8 mouse cellular contexts compared by ENCODE assay signal in genomic region chr10:79766001-79766507, GRCm38 (mm10). TPM values are rescaled to one million over a fixed set of nuclear protein-coding genes. Genes with fewer than 3 reads are reported as not detected.
DNase-seq lines count a peak whose midpoint lies in the region; ATAC-seq and TF ChIP-seq lines count a peak whose summit lies in the region.

No protein-coding gene starts in this region.

- TF ChIP-seq POLR2A in cortical plate, adult 2 months (IDR thresholded peaks at IDR 0.05; ENCODE audit: extremely low read depth, insufficient read depth, low read length) = no peak

- ATAC-seq in hindbrain, postnatal 0 days = peak; percentile 0; the same call in 1 of the 2 replicates
- ATAC-seq in midbrain, embryonic 16.5 days = peak; percentile 9; the same call in 1 of the 2 replicates
- ATAC-seq in inflammation-experienced regulatory T-cells, adult 6 months = no peak

- no peaks in the 10 kb centered on the region for H3K9me3 ChIP-seq in hindbrain, postnatal 0 days (ENCODE audit: low read length)
- no peaks in the 10 kb centered on the region for H3K9me3 ChIP-seq in midbrain, embryonic 16.5 days (replicated peaks; ENCODE audit: control insufficient read depth, low read length, poor library complexity, severe bottlenecking)

- peaks cover 9% of the 10 kb centered on the region; the same call in 1 of the 2 replicates for H3K4me1 ChIP-seq in cortical plate, adult 2 months (ENCODE audit: control insufficient read depth, insufficient read depth, low read length)
- peaks cover 17% of the 10 kb centered on the region for H3K4me1 ChIP-seq in hindbrain, postnatal 0 days (ENCODE audit: insufficient read depth, low read length)
- peaks cover 32% of the 10 kb centered on the region for H3K4me1 ChIP-seq in midbrain, embryonic 16.5 days (ENCODE audit: control insufficient read depth, insufficient read depth, low read length)

- H3K4me3 ChIP-seq in cortical plate, adult 2 months (ENCODE audit: insufficient read depth, low read length) = peak overlapping the region; percentile 87
- peak overlapping the region; percentile 92 for H3K4me3 ChIP-seq in hindbrain, postnatal 0 days (ENCODE audit: low read length)
- peak overlapping the region; percentile 94 for H3K4me3 ChIP-seq in midbrain, embryonic 16.5 days (ENCODE audit: low read depth, low read length)

- H3K27me3 ChIP-seq in hindbrain, postnatal 0 days (ENCODE audit: insufficient read depth, low read length) = no peaks in the 10 kb centered on the region
- H3K27me3 ChIP-seq in midbrain, embryonic 16.5 days (ENCODE audit: control insufficient read depth, insufficient read depth, low read depth, low read length) = no peaks in the 10 kb centered on the region; the same call in 1 of the 2 replicates

- no peak for TF ChIP-seq CTCF in cortical plate, adult 2 months (IDR thresholded peaks at IDR 0.05; ENCODE audit: extremely low read depth, insufficient read depth, low read length)
- TF ChIP-seq CTCF in hindbrain, postnatal 0 days (IDR thresholded peaks at IDR 0.05; ENCODE audit: low read depth) = no peak

- H3K36me3 ChIP-seq in hindbrain, postnatal 0 days (ENCODE audit: insufficient read depth, low read length) = peaks cover 11% of the 10 kb centered on the region
- peaks cover 10% of the 10 kb centered on the region; the same call in 1 of the 2 replicates for H3K36me3 ChIP-seq in midbrain, embryonic 16.5 days (ENCODE audit: control insufficient read depth, insufficient read depth, low read length)

- peak overlapping the region; percentile 70 for H3K4me2 ChIP-seq in hindbrain, postnatal 0 days (ENCODE audit: low read depth, low read length)
- peak overlapping the region; percentile 89 for H3K4me2 ChIP-seq in midbrain, embryonic 16.5 days (ENCODE audit: low read length)

- peak overlapping the region; percentile 93 for H3K9ac ChIP-seq in hindbrain, postnatal 0 days (replicated peaks; ENCODE audit: low read length)
- H3K9ac ChIP-seq in midbrain, embryonic 16.5 days (ENCODE audit: low read depth, low read length) = peak overlapping the region; percentile 98

- peak overlapping the region; percentile 79 for H3K27ac ChIP-seq in cortical plate, adult 2 months (ENCODE audit: insufficient read depth, low read length)
- H3K27ac ChIP-seq in hindbrain, postnatal 0 days = peak overlapping the region; percentile 95
- peak overlapping the region; percentile 91 for H3K27ac ChIP-seq in midbrain, embryonic 16.5 days (ENCODE audit: low read length)

- WGBS in hindbrain, postnatal 0 days = 11% methylated on average over 15 of the region's 16 CpGs
- WGBS in midbrain, embryonic 16.5 days = 11% methylated on average over 15 of the region's 16 CpGs

- DNase-seq in kidney, adult 11 months = peak; percentile 46
- no peak for DNase-seq in kidney, postnatal 10 days
- no peak for DNase-seq in hindbrain, postnatal 0 days (ENCODE audit: low spot score)
- DNase-seq in adrenal gland, adult 2 months = no peak
- no peak for DNase-seq in cerebellum, postnatal 14 days

RNA-seq across cellular contexts. Expression of gene Rnf126, which starts 0.7 kb away (rescaled TPM):
- 157 TPM in 2 replicates for polyA plus RNA-seq in cortical plate, adult 2 months (2012; rRNA removed)
- total RNA-seq in hindbrain, postnatal 0 days (2014; rRNA removed) = 112 and 120 TPM in 2 replicates
- 108 and 119 TPM in 2 replicates for polyA plus RNA-seq in hindbrain, postnatal 0 days (2015; fragmentation: Nextera tagmentation; extraction: Ambion mirVana)
- polyA plus RNA-seq in midbrain, embryonic 16.5 days (2015; fragmentation: Nextera tagmentation; extraction: Ambion mirVana) = 90.2 and 92.3 TPM in 2 replicates
- total RNA-seq in adrenal gland, adult 2 months (2021) = 10 to 100 TPM; 51.6 to 51.8 TPM
- 222 and 226 TPM in 2 replicates for polyA plus RNA-seq in adrenal gland, adult 2 months (2012; rRNA removed)
- 1 to 10 TPM; 2.1 to 2.8 (median 2.7) TPM for polyA plus RNA-seq in inflammation-experienced regulatory T-cells, adult 6 months (2017; shearing (Covaris generic))

RNA-seq across cellular contexts. Expression of gene Fstl3, which starts 11.0 kb away (rescaled TPM):
- polyA plus RNA-seq in cortical plate, adult 2 months (2012; rRNA removed) = 5.7 and 5.9 TPM in 2 replicates
- 2.6 and 3.3 TPM in 2 replicates for total RNA-seq in hindbrain, postnatal 0 days (2014; rRNA removed)
- polyA plus RNA-seq in hindbrain, postnatal 0 days (2015; fragmentation: Nextera tagmentation; extraction: Ambion mirVana) = 3.1 and 3.2 TPM in 2 replicates
- polyA plus RNA-seq in midbrain, embryonic 16.5 days (2015; fragmentation: Nextera tagmentation; extraction: Ambion mirVana) = 2.2 and 3.5 TPM in 2 replicates
- 10 to 100 TPM in 1 of 2 experiments, 1 to 10 TPM in 1; 10.0 to 37.2 TPM for total RNA-seq in adrenal gland, adult 2 months (2021)
- 47.0 and 74.7 TPM in 2 replicates for polyA plus RNA-seq in adrenal gland, adult 2 months (2012; rRNA removed)
- polyA plus RNA-seq in inflammation-experienced regulatory T-cells, adult 6 months (2017; shearing (Covaris generic)) = 1 to 10 TPM in 1 of 3 experiments, under 1 TPM in 1, not detected in 1; 0.21 to 1.2 TPM

RNA-seq across cellular contexts. Expression of gene Fgf22, which starts 11.2 kb away (rescaled TPM):
- 6.5 and 9.7 TPM in 2 replicates for polyA plus RNA-seq in cortical plate, adult 2 months (2012; rRNA removed)
- total RNA-seq in hindbrain, postnatal 0 days (2014; rRNA removed) = 1.3 and 2.2 TPM in 2 replicates
- polyA plus RNA-seq in hindbrain, postnatal 0 days (2015; fragmentation: Nextera tagmentation; extraction: Ambion mirVana) = 3.8 and 5.1 TPM in 2 replicates
- polyA plus RNA-seq in midbrain, embryonic 16.5 days (2015; fragmentation: Nextera tagmentation; extraction: Ambion mirVana) = 1.8 TPM in 2 replicates
- total RNA-seq in adrenal gland, adult 2 months (2021) = not detected
- 0.18 and 0.68 TPM in 2 replicates for polyA plus RNA-seq in adrenal gland, adult 2 months (2012; rRNA removed)
- under 1 TPM in 1 of 3 experiments, not detected in 2; 0.24 TPM for polyA plus RNA-seq in inflammation-experienced regulatory T-cells, adult 6 months (2017; shearing (Covaris generic))

RNA-seq across cellular contexts. Expression of gene Polrmt, which starts 19.7 kb away (rescaled TPM):
- polyA plus RNA-seq in cortical plate, adult 2 months (2012; rRNA removed) = 51.6 and 54.9 TPM in 2 replicates
- total RNA-seq in hindbrain, postnatal 0 days (2014; rRNA removed) = 30.4 and 36.5 TPM in 2 replicates
- polyA plus RNA-seq in hindbrain, postnatal 0 days (2015; fragmentation: Nextera tagmentation; extraction: Ambion mirVana) = 29.7 and 32.6 TPM in 2 replicates
- 45.3 and 45.9 TPM in 2 replicates for polyA plus RNA-seq in midbrain, embryonic 16.5 days (2015; fragmentation: Nextera tagmentation; extraction: Ambion mirVana)
- total RNA-seq in adrenal gland, adult 2 months (2021) = 10 to 100 TPM; 55.4 to 62.8 TPM
- polyA plus RNA-seq in adrenal gland, adult 2 months (2012; rRNA removed) = 87.6 and 89.0 TPM in 2 replicates
- 10 to 100 TPM; 10.6 to 19.2 (median 17.1) TPM for polyA plus RNA-seq in inflammation-experienced regulatory T-cells, adult 6 months (2017; shearing (Covaris generic))

RNA-seq across cellular contexts. Expression of gene Prss57, which starts 24.7 kb away (rescaled TPM):
- polyA plus RNA-seq in cortical plate, adult 2 months (2012; rRNA removed) = 1.4 and 2.1 TPM in 2 replicates
- total RNA-seq in hindbrain, postnatal 0 days (2014; rRNA removed) = 0.54 and 1.8 TPM in 2 replicates
- 0.13 and 0.33 TPM in 2 replicates for polyA plus RNA-seq in hindbrain, postnatal 0 days (2015; fragmentation: Nextera tagmentation; extraction: Ambion mirVana)
- 0.19 TPM in 2 replicates for polyA plus RNA-seq in midbrain, embryonic 16.5 days (2015; fragmentation: Nextera tagmentation; extraction: Ambion mirVana)
- total RNA-seq in adrenal gland, adult 2 months (2021) = under 1 TPM in 1 of 2 experiments, not detected in 1; 0.21 TPM
- polyA plus RNA-seq in adrenal gland, adult 2 months (2012; rRNA removed) = 0.28 TPM in 1 of 2 replicates, not detected in the other
- 1 to 10 TPM in 1 of 3 experiments, under 1 TPM in 1, not detected in 1; 0.57 to 1.1 TPM for polyA plus RNA-seq in inflammation-experienced regulatory T-cells, adult 6 months (2017; shearing (Covaris generic))

Comparison
In these comparisons a context has a peak if more than half of its experiments do, and no peak if none do; other contexts are left out.
1. RNA of gene Rnf126, which starts 0.7 kb away (polyA plus RNA-seq): 222 to 226 TPM in adrenal gland, adult 2 months, 157 TPM in cortical plate, adult 2 months, 108 to 119 TPM in hindbrain, postnatal 0 days and 90.2 to 92.3 TPM in midbrain, embryonic 16.5 days; 2.1 to 2.8 TPM in inflammation-experienced regulatory T-cells, adult 6 months; every median in the first group is over 10 times any median in the second.
2. Peak in every context shown above with its lines, with median percentiles within 50 percentile points of each other: H3K27ac ChIP-seq and H3K4me3 ChIP-seq.